Mouse (Mus musculus) MEL (cell line): ENCODE measurements at regions not wholly inside any gene's neighbourhood (a gene's known extent, or its start where the extent isn't known, plus 50 kb on each side); places are given as distances from the start of the nearest gene placed in this dataset.
A peak's percentile ranks its signal among the peaks of the same experiment; 100 is the strongest.

ENCODE experiments used
- DNase-seq: peaks from one replicate; pipeline ENCODE4 v3.0.0; 2011; ENCODE audit warnings: low read depth, low spot score
- H3K27ac ChIP-seq: 2 replicates; pipeline ENCODE4 v1.5.1; 2012; ENCODE audit warnings: low read depth, mild to moderate bottlenecking, control low read depth, low read length, moderate library complexity; ENCODE audit not compliant: control insufficient read depth
- H3K27me3 ChIP-seq, 2 experiments: fragments of 150-350 bp in 1 of 2; sonication (generic) in 1 of 2; 2 replicates each; pipeline ENCODE4 v1.6.1; 2012; ENCODE audit warnings: low read length in 2 of 2, mild to moderate bottlenecking in 2 of 2, improper control_type of control experiment in 1 of 2, moderate library complexity in 1 of 2; ENCODE audit not compliant: insufficient read depth in 2 of 2, control insufficient read depth in 1 of 2
- H3K36me3 ChIP-seq, 2 experiments: 2 replicates each; pipeline ENCODE4 v1.6.1; 2012 to 2014; ENCODE audit warnings: low read length in 2 of 2, improper control_type of control experiment in 1 of 2, inconsistent platforms in 1 of 2, mild to moderate bottlenecking in 1 of 2; ENCODE audit not compliant: insufficient read depth in 2 of 2, control insufficient read depth in 1 of 2
- H3K4me1 ChIP-seq, 2 experiments: fragments of 150-350 bp in 1 of 2; sonication (generic) in 1 of 2; 2 replicates each; pipeline ENCODE4 v1.6.1; 2012; ENCODE audit warnings: low read length in 2 of 2, improper control_type of control experiment in 1 of 2, mild to moderate bottlenecking in 1 of 2; ENCODE audit not compliant: insufficient read depth in 2 of 2, control insufficient read depth in 1 of 2
- H3K4me3 ChIP-seq, 2 experiments: fragments of 150-350 bp in 1 of 2; sonication (generic) in 1 of 2; 2 replicates each; pipeline ENCODE4 v1.5.1; 2012; ENCODE audit warnings: low read depth in 2 of 2, low read length in 2 of 2, mild to moderate bottlenecking in 2 of 2, moderate library complexity in 2 of 2, control low read depth in 1 of 2, improper control_type of control experiment in 1 of 2; ENCODE audit not compliant: control insufficient read depth in 1 of 2, insufficient read depth in 1 of 2
- H3K79me2 ChIP-seq: 2 replicates; pipeline ENCODE4 v1.6.1; 2012; ENCODE audit warnings: mild to moderate bottlenecking, low read length, moderate library complexity; ENCODE audit not compliant: control insufficient read depth, poor library complexity, insufficient read depth
- H3K9ac ChIP-seq: 2 replicates; pipeline ENCODE4 v1.6.1; 2012; ENCODE audit warnings: low read depth, mild to moderate bottlenecking, control low read depth, low read length, moderate library complexity; ENCODE audit not compliant: control insufficient read depth, poor library complexity, severe bottlenecking
- H3K9me3 ChIP-seq: fragments of 150-350 bp; sonication (generic); replicated peaks from 2 replicates; pipeline ENCODE4 v1.6.1; 2012; ENCODE audit warnings: mild to moderate bottlenecking, low read length, improper control_type of control experiment, moderate library complexity; ENCODE audit not compliant: insufficient read depth
- BHLHE40 ChIP-seq: IDR thresholded peaks from 2 replicates; pipeline ENCODE4 v1.6.1; 2012; ENCODE audit warnings: low read depth, mild to moderate bottlenecking, inconsistent platforms, low read length, improper control_type of control experiment, borderline replicate concordance
- CHD1 ChIP-seq: IDR thresholded peaks from 2 replicates; pipeline ENCODE4 v1.6.1; 2012; ENCODE audit warnings: low read depth, mild to moderate bottlenecking, inconsistent platforms, low read length, improper control_type of control experiment
- CHD2 ChIP-seq: IDR thresholded peaks from 2 replicates; pipeline ENCODE4 v1.6.1; 2011; ENCODE audit warnings: low read length, improper control_type of control experiment
- CTCF ChIP-seq, 3 experiments: IDR thresholded peaks in 2 of 3; conservative IDR thresholded peaks in 1 of 3; 2 replicates each; pipeline ENCODE4 v1.5.1; 2011 to 2012; ENCODE audit warnings: low read length in 3 of 3, low read depth in 2 of 3, mild to moderate bottlenecking in 2 of 3, improper control_type of control experiment in 1 of 3, inconsistent platforms in 1 of 3, mixed read lengths in 1 of 3, moderate library complexity in 1 of 3; ENCODE audit not compliant: control insufficient read depth in 1 of 3, insufficient read depth in 1 of 3, poor library complexity in 1 of 3, severe bottlenecking in 1 of 3
- E2F4 ChIP-seq: IDR thresholded peaks from 2 replicates; pipeline ENCODE4 v1.6.1; 2011; ENCODE audit warnings: low read depth, low read length, improper control_type of control experiment, borderline replicate concordance
- ELF1 ChIP-seq: IDR thresholded peaks from 2 replicates; pipeline ENCODE4 v1.6.1; 2014; ENCODE audit warnings: low read depth, mild to moderate bottlenecking, inconsistent platforms, low read length, improper control_type of control experiment, moderate library complexity
- EP300 ChIP-seq, 2 experiments: IDR thresholded peaks; 2 replicates each; pipeline ENCODE4 v1.6.1; 2011; ENCODE audit warnings: improper control_type of control experiment in 2 of 2, low read length in 2 of 2, low read depth in 1 of 2, mild to moderate bottlenecking in 1 of 2
- ETS1 ChIP-seq: IDR thresholded peaks from 2 replicates; pipeline ENCODE4 v1.6.1; 2012; ENCODE audit warnings: low read depth, mild to moderate bottlenecking, inconsistent platforms, low read length, improper control_type of control experiment, moderate library complexity
- GABPA ChIP-seq: IDR thresholded peaks from 2 replicates; pipeline ENCODE4 v1.6.1; 2012; ENCODE audit warnings: low read depth, mild to moderate bottlenecking, inconsistent platforms, low read length, improper control_type of control experiment, moderate library complexity
- GATA1 ChIP-seq: IDR thresholded peaks from 2 replicates; pipeline ENCODE4 v1.6.1; 2011; ENCODE audit warnings: low read depth, low read length, improper control_type of control experiment
- HCFC1 ChIP-seq: IDR thresholded peaks from 2 replicates; pipeline ENCODE4 v1.6.1; 2012; ENCODE audit warnings: low read depth, mild to moderate bottlenecking, inconsistent platforms, low read length, improper control_type of control experiment, moderate library complexity
- JUND ChIP-seq: IDR thresholded peaks from 2 replicates; pipeline ENCODE4 v1.6.1; 2011; ENCODE audit warnings: low read depth, mild to moderate bottlenecking, improper control_type of control experiment, low read length
- KAT2A ChIP-seq: conservative IDR thresholded peaks from 2 replicates; pipeline ENCODE4 v1.6.1; 2012; ENCODE audit warnings: low read depth, low read length, improper control_type of control experiment, inconsistent platforms
- MAFK ChIP-seq: IDR thresholded peaks from 2 replicates; pipeline ENCODE4 v1.6.1; 2011; ENCODE audit warnings: low read depth, mild to moderate bottlenecking, low read length, improper control_type of control experiment, borderline replicate concordance
- MAX ChIP-seq: IDR thresholded peaks from 2 replicates; pipeline ENCODE4 v1.6.1; 2011; ENCODE audit warnings: low read length, improper control_type of control experiment
- MAZ ChIP-seq: IDR thresholded peaks from 2 replicates; pipeline ENCODE4 v1.6.1; 2012; ENCODE audit warnings: low read depth, mild to moderate bottlenecking, inconsistent platforms, low read length, improper control_type of control experiment
- MEF2A ChIP-seq: IDR thresholded peaks from 2 replicates; pipeline ENCODE4 v1.6.1; 2014; ENCODE audit warnings: low read depth, mild to moderate bottlenecking, inconsistent platforms, low read length, improper control_type of control experiment; ENCODE audit not compliant: poor library complexity, insufficient replicate concordance, severe bottlenecking; ENCODE audit errors: extremely low read depth
- MYB ChIP-seq: IDR thresholded peaks from 2 replicates; pipeline ENCODE4 v1.6.1; 2011; ENCODE audit warnings: mild to moderate bottlenecking, low read depth, low read length, improper control_type of control experiment
- MYC ChIP-seq: IDR thresholded peaks from 2 replicates; pipeline ENCODE4 v1.6.1; 2011; ENCODE audit warnings: low read depth, mild to moderate bottlenecking, low read length, improper control_type of control experiment, moderate library complexity
- NELFE ChIP-seq: IDR thresholded peaks from 2 replicates; pipeline ENCODE4 v1.6.1; 2011; ENCODE audit warnings: low read depth, low read length, improper control_type of control experiment
- NRF1 ChIP-seq: IDR thresholded peaks from 2 replicates; pipeline ENCODE4 v1.6.1; 2014; ENCODE audit warnings: low read depth, mild to moderate bottlenecking, inconsistent platforms, low read length, improper control_type of control experiment, moderate library complexity; ENCODE audit not compliant: poor library complexity, insufficient read depth, severe bottlenecking
- POLR2A ChIP-seq, 2 experiments: IDR thresholded peaks; 2 replicates each; pipeline ENCODE4 v1.6.1; 2011 to 2012; ENCODE audit warnings: low read length in 2 of 2, mild to moderate bottlenecking in 2 of 2, control low read depth in 1 of 2, improper control_type of control experiment in 1 of 2, low read depth in 1 of 2, moderate library complexity in 1 of 2; ENCODE audit not compliant: control insufficient read depth in 1 of 2, insufficient read depth in 1 of 2, poor library complexity in 1 of 2
- POLR2AphosphoS2 ChIP-seq: IDR thresholded peaks from 2 replicates; pipeline ENCODE4 v1.6.1; 2011; ENCODE audit warnings: low read length, improper control_type of control experiment
- POLR2AphosphoS5 ChIP-seq: IDR thresholded peaks from 2 replicates; pipeline ENCODE4 v1.6.1; 2012; ENCODE audit warnings: low read depth, borderline replicate concordance, mild to moderate bottlenecking, inconsistent platforms, low read length, moderate library complexity, mixed read lengths
- RAD21 ChIP-seq: IDR thresholded peaks from 2 replicates; pipeline ENCODE4 v1.6.1; 2011; ENCODE audit warnings: mild to moderate bottlenecking, low read depth, low read length, improper control_type of control experiment
- RCOR1 ChIP-seq: IDR thresholded peaks from 2 replicates; pipeline ENCODE4 v1.6.1; 2012; ENCODE audit warnings: low read depth, mild to moderate bottlenecking, inconsistent platforms, low read length, improper control_type of control experiment
- SIN3A ChIP-seq: IDR thresholded peaks from 2 replicates; pipeline ENCODE4 v1.6.1; 2012; ENCODE audit warnings: low read length, improper control_type of control experiment, inconsistent platforms
- SMC3 ChIP-seq: IDR thresholded peaks from 2 replicates; pipeline ENCODE4 v1.6.1; 2011; ENCODE audit warnings: low read depth, low read length, improper control_type of control experiment
- TAL1 ChIP-seq: IDR thresholded peaks from 2 replicates; pipeline ENCODE4 v1.6.1; 2012; ENCODE audit warnings: mild to moderate bottlenecking, inconsistent platforms, low read length, moderate library complexity, mixed read lengths
- TBP ChIP-seq: IDR thresholded peaks from 2 replicates; pipeline ENCODE4 v1.8.0; 2011; ENCODE audit warnings: low read depth, low read length, improper control_type of control experiment
- TCF12 ChIP-seq: IDR thresholded peaks from 2 replicates; pipeline ENCODE4 v1.6.1; 2014; ENCODE audit warnings: low read depth, mild to moderate bottlenecking, inconsistent platforms, low read length, improper control_type of control experiment, moderate library complexity
- UBTF ChIP-seq: IDR thresholded peaks from 2 replicates; pipeline ENCODE4 v1.6.1; 2012; ENCODE audit warnings: low read depth, mild to moderate bottlenecking, inconsistent platforms, low read length, improper control_type of control experiment, moderate library complexity, borderline replicate concordance; ENCODE audit not compliant: insufficient read depth
- USF1 ChIP-seq: IDR thresholded peaks from 2 replicates; pipeline ENCODE4 v1.6.1; 2014; ENCODE audit warnings: low read depth, mild to moderate bottlenecking, inconsistent platforms, low read length, improper control_type of control experiment, moderate library complexity
- USF2 ChIP-seq, 2 experiments: IDR thresholded peaks; 2 replicates each; pipeline ENCODE4 v1.6.1; 2011 to 2012; ENCODE audit warnings: improper control_type of control experiment in 2 of 2, low read length in 2 of 2, borderline replicate concordance in 1 of 2, inconsistent platforms in 1 of 2, low read depth in 1 of 2, mild to moderate bottlenecking in 1 of 2; ENCODE audit not compliant: insufficient read depth in 1 of 2
- ZC3H11A ChIP-seq: IDR thresholded peaks from 2 replicates; pipeline ENCODE4 v1.6.1; 2012; ENCODE audit warnings: low read depth, mild to moderate bottlenecking, inconsistent platforms, low read length, improper control_type of control experiment
- ZKSCAN1 ChIP-seq: IDR thresholded peaks from 2 replicates; pipeline ENCODE4 v1.6.1; 2012; ENCODE audit warnings: low read depth, mild to moderate bottlenecking, inconsistent platforms, low read length, improper control_type of control experiment, moderate library complexity
- ZMIZ1 ChIP-seq: IDR thresholded peaks from 2 replicates; pipeline ENCODE4 v1.6.1; 2012; ENCODE audit warnings: low read depth, mild to moderate bottlenecking, inconsistent platforms, low read length, improper control_type of control experiment, moderate library complexity
- ZNF384 ChIP-seq: IDR thresholded peaks from 2 replicates; pipeline ENCODE4 v1.6.1; 2012; ENCODE audit warnings: low read depth, mild to moderate bottlenecking, inconsistent platforms, low read length, improper control_type of control experiment

DNA sequence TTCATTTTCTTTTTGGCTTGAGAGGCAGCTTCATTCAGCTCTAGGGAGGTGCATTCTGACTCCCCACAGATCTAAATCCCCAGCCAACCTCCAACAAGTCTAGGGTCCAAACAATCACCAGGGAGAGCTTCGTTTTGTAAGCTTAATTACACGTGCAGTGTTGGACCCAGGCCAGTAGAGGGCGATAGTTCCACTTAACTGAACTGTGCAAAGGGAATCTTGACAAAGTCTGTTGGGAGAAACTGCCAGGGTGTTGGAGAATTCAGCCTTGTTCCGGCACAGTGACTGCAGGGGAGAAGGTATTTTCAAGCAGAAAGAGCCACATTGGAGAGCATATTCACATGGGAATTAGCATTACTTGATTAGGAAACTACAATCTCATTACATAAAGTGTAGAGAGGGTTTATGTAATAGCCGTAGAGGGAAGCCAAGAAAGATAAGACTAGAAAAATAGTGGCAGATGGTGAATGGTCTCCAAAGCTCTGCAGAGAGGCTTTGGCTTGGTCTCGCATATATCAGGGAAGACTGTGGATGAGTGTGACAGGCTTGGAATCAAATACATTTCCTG, 358.2 kb downstream of the Bmper start:
- Histone ChIP-seq H3K4me3 (no peak overlapping the region), H3K79me2 (no peaks in the 10 kb centered on the region), H3K27me3 (peaks cover 0 to 2% of the 10 kb centered on the region in 2 experiments; a peak in 2 of 4 replicates), H3K36me3 (no peaks in the 10 kb centered on the region), H3K9ac (no peak overlapping the region), H3K27ac (no peak overlapping the region), H3K4me1 (no peaks in the 10 kb centered on the region), H3K9me3 (no peaks in the 10 kb centered on the region)
- DNase-seq: peak; percentile 77
- TF ChIP-seq NRF1 (no peak), ZNF384 (no peak), SIN3A (no peak), ZC3H11A (peak; percentile 68), USF2 (IDR thresholded peaks at IDR 0.05; ENCODE audit: borderline replicate concordance in 1 of 2, insufficient read depth in 1 of 2, low read depth in 1 of 2, low read length in 2 of 2) (no peak), POLR2A (IDR thresholded peaks at IDR 0.05; ENCODE audit: control insufficient read depth in 1 of 2, insufficient read depth in 1 of 2, low read depth in 1 of 2, low read length in 2 of 2, poor library complexity in 1 of 2) (no peak), NELFE (no peak), E2F4 (no peak), GATA1 (no peak), MAZ (no peak), SMC3 (peak; percentile 90), MYB (no peak), CHD2 (no peak), KAT2A (no peak), ETS1 (no peak), POLR2AphosphoS5 (no peak), MAFK (no peak), ZKSCAN1 (no peak), GABPA (no peak), BHLHE40 (no peak), MAX (peak; percentile 80), CHD1 (no peak), MYC (0 out of 2 replicates have a peak, but pooled peaks have one; percentile 55), TAL1 (no peak), HCFC1 (no peak), UBTF (no peak), ZMIZ1 (no peak), POLR2AphosphoS2 (no peak), EP300 (IDR thresholded peaks at IDR 0.05; ENCODE audit: low read depth in 1 of 2, low read length in 2 of 2) (no peak), MEF2A (no peak), USF1 (no peak), JUND (0 out of 2 replicates have a peak, but pooled peaks have one; percentile 19), CTCF (IDR thresholded peaks at IDR 0.05 in 2 of 3, conservative IDR thresholded peaks at IDR 0.05 in 1 of 3; ENCODE audit: control insufficient read depth in 1 of 3, insufficient read depth in 1 of 3, low read depth in 2 of 3, low read length in 3 of 3, poor library complexity in 1 of 3, severe bottlenecking in 1 of 3) (peak; percentile 90 to 98 (median 93)), RAD21 (peak; percentile 87), TCF12 (no peak), RCOR1 (no peak), TBP (no peak), ELF1 (no peak)
